Mouse (Mus musculus) stomach, postnatal 0 days (tissue): ENCODE results near the gene Uts2. TPM values are rescaled to one million over a fixed set of nuclear protein-coding genes. Genes with fewer than 3 reads are reported as not detected.
A peak's percentile ranks its signal among the peaks of the same experiment; 100 is the strongest.

Experiments used
- ATAC-seq: fragments of 200-750 bp; cut with Nextera tagmentation; 2 replicates; pipeline ENCODE4 v1.8.0; 2017; ENCODE audit not compliant: low FRiP score, low TSS enrichment
- DNase-seq: peaks from one replicate; pipeline ENCODE4 v3.0.0-alpha.2; 2016; ENCODE audit warnings: low spot score
- H3K27ac ChIP-seq: fragments of 300-500 bp; sonication (generic); replicated peaks from 2 replicates; pipeline ENCODE4 v1.5.1; 2014; ENCODE audit warnings: mild to moderate bottlenecking, control low read depth
- H3K27me3 ChIP-seq: fragments of 300-500 bp; sonication (generic); 2 replicates; pipeline ENCODE4 v1.6.1; 2014; ENCODE audit warnings: low read length; ENCODE audit not compliant: control insufficient read depth, insufficient read depth
- H3K36me3 ChIP-seq: fragments of 300-500 bp; sonication (generic); 2 replicates; pipeline ENCODE4 v1.6.1; 2014; ENCODE audit warnings: low read length, mixed read lengths; ENCODE audit not compliant: control insufficient read depth, insufficient read depth
- H3K4me1 ChIP-seq: fragments of 300-500 bp; sonication (generic); replicated peaks from 2 replicates; pipeline ENCODE4 v1.6.1; 2014; ENCODE audit warnings: antibody characterized with exemption; ENCODE audit not compliant: control insufficient read depth, insufficient read depth
- H3K4me2 ChIP-seq: fragments of 300-500 bp; sonication (generic); replicated peaks from 2 replicates; pipeline ENCODE4 v1.6.1; 2014; ENCODE audit warnings: low read depth, mild to moderate bottlenecking, control low read depth, moderate library complexity
- H3K4me3 ChIP-seq: fragments of 300-500 bp; sonication (generic); 2 replicates; pipeline ENCODE4 v1.5.1; 2014; ENCODE audit warnings: low read depth, low read length, control low read depth
- H3K9ac ChIP-seq: fragments of 300-500 bp; sonication (generic); 2 replicates; pipeline ENCODE4 v1.6.1; 2014; ENCODE audit warnings: mild to moderate bottlenecking, low read length, control low read depth, mixed read lengths
- H3K9me3 ChIP-seq: fragments of 300-500 bp; sonication (generic); 2 replicates; pipeline ENCODE4 v1.6.1; 2016; ENCODE audit warnings: low read length; ENCODE audit not compliant: control insufficient read depth
- CTCF ChIP-seq: IDR thresholded peaks from 2 replicates; pipeline ENCODE4 v1.5.1; 2016; ENCODE audit warnings: antibody characterized with exemption, low read depth, mild to moderate bottlenecking, moderate library complexity
- EP300 ChIP-seq: optimal IDR thresholded peaks from 2 replicates; pipeline ENCODE3; 2016; ENCODE audit warnings: antibody characterized with exemption
- WGBS: fragments of 180-500 bp; shearing (Covaris S2); extraction: QIAGEN DNeasy Blood & Tissue Kit; methylation state at CpG from one replicate; pipeline ENCODE4 v1.1.7; 2014; 5-methylcytosine and 5-hydroxymethylcytosine counted together
- polyA plus RNA-seq: library from polyadenylated mRNA; unstranded; fragments of >200 nt; fragmentation: Nextera tagmentation; extraction: Ambion mirVana; gene quantifications from 2 replicates; pipeline ENCODE4 v1.2.1, GENCODE M21; 2015

The Uts2 gene
- polyA plus RNA-seq, 1 experiment from 2014 or later = 0.64 TPM

GRCm38 (mm10) chr4:151044037-151044943, 47.4 kb downstream of the Uts2 start, which contains the start of gene Per3:
TSS of gene Per3 (minus strand) at chr4:151044665.
- H3K4me3 ChIP-seq = peak within 1 kb of the TSS; percentile 59
- peak within 1 kb of the TSS; percentile 97 for H3K4me2 ChIP-seq
- no peaks in the 10 kb centered on the region; the same call in 1 of the 2 replicates for H3K4me1 ChIP-seq
- WGBS = under 1% methylated on average over 71 of the region's 79 CpGs
- H3K9ac ChIP-seq = peak within 1 kb of the TSS; percentile 77
- TF ChIP-seq EP300 (no peak), CTCF (0 out of 2 replicates have a peak, but pooled peaks have one; percentile 5)
- no peaks in the 10 kb centered on the region for H3K9me3 ChIP-seq
- H3K27ac ChIP-seq = peak within 1 kb of the TSS; percentile 87
- DNase-seq (peak; percentile 98), ATAC-seq (peak; percentile 98)
- H3K36me3 ChIP-seq = peaks cover 4% of the 10 kb centered on the region; the same call in 1 of the 2 replicates
- no peaks in the 10 kb centered on the region for H3K27me3 ChIP-seq

DNA sequence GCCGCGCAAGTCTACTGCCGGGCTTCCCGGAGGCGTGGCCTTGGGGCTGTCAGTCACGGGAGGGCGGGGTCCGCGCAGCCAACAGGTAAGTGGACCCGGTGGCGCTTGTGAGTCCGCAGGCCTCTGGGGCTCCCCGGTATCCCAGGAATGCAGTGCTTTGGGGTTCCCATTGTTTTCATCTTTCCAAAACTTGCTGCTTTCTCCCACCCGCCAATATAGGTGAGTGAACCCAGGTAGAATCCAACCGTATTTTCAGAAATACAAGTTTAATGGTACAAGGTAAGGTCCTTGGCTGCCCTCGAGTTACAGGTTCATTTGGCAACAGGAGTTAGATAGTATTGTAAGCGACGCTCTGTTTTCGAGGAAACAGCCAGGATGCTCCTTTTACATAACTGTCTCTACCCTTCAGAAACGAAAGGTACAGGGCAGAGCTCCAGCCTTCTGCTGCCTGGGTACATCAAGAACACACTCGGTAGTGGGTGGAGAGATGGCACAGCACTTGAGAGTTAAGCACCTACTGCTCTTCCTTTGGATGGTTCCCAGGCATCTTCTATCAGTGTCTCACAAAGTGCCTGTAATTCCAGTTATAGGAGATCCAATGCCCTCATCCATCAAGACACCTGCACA, 48.2 kb downstream of the Uts2 start:
- Histone ChIP-seq H3K27ac (no peak overlapping the region), H3K9ac (peak overlapping the region; percentile 24; the same call in 1 of the 2 replicates), H3K27me3 (no peaks in the 10 kb centered on the region), H3K36me3 (0 out of 2 replicates have a peak, but pooled peaks cover 5% of the 10 kb centered on the region), H3K4me2 (peak overlapping the region; percentile 97), H3K4me1 (no peaks in the 10 kb centered on the region; the same call in 1 of the 2 replicates), H3K4me3 (peak overlapping the region; percentile 59), H3K9me3 (no peaks in the 10 kb centered on the region)
- DNase-seq (no peak), ATAC-seq (no peak; the same call in 1 of the 2 replicates)
- TF ChIP-seq EP300 = no peak
- no peak for TF ChIP-seq CTCF
- WGBS = 5% methylated on average over 17 of the region's 21 CpGs

DNA sequence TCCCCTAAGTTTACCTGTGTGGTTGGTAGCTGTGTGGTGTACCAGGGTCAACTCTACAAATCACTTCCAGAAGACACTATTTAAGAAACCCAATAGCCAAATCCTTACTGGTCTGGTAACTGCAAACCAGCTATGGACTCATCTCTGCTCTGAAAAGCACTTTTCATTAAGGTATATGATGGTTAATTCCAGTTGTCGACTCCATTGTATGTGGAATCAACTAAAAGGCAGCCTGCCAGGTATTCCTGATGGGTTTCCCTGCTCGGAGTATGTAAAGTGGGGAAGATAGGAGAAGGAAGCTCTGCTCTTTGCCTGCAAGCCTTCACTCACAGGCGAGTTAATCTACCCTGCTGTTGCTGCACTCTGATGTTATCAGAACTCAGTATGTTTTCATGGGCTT, 49.6 kb downstream of the Uts2 start:
- no peak for DNase-seq
- ATAC-seq = no peak
- Histone ChIP-seq H3K4me3 (no peak overlapping the region), H3K4me1 (no peaks in the 10 kb centered on the region; the same call in 1 of the 2 replicates), H3K36me3 (0 out of 2 replicates have a peak, but pooled peaks cover 7% of the 10 kb centered on the region), H3K27me3 (no peaks in the 10 kb centered on the region), H3K4me2 (no peak overlapping the region), H3K9me3 (no peaks in the 10 kb centered on the region), H3K9ac (no peak overlapping the region), H3K27ac (no peak overlapping the region)
- WGBS = 86% methylated on average over 3 of the region's 3 CpGs
- TF ChIP-seq CTCF (no peak), EP300 (no peak)

DNA sequence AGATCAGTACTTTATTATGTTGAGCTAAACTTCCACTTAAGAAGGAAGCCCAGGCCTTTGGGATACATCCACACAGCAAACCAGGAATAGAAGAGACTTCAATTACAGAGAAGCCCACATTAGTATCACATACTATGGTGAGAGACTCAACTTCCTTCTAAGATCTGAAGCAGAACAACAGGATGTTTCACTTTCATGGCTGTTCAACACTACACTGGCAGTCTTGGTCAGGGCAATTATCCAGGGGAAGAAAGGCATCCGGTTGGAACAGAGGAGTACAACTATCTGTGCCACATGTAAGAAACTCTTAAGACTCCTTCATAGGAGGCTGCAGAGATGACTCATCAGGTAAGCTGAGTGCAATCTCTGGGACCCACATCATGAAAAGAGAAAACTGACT, 54.3 kb downstream of the Uts2 start:
- DNase-seq (no peak), ATAC-seq (no peak)
- Histone ChIP-seq H3K27me3 (no peaks in the 10 kb centered on the region), H3K27ac (no peak overlapping the region), H3K4me1 (no peaks in the 10 kb centered on the region), H3K4me2 (no peak overlapping the region), H3K4me3 (no peak overlapping the region), H3K9ac (no peak overlapping the region), H3K36me3 (0 out of 2 replicates have a peak, but pooled peaks cover 8% of the 10 kb centered on the region), H3K9me3 (no peaks in the 10 kb centered on the region)
- TF ChIP-seq CTCF (no peak), EP300 (no peak)
- 79% methylated on average over 1 of the region's 1 CpGs for WGBS

Other genes starting within 250 kb of the Uts2 start
- 30.6 and 32.1 TPM in 2 replicates for gene Errfi1, start 143.2 kb upstream of the Uts2 start, polyA plus RNA-seq
- gene Park7, start 82.7 kb upstream of the Uts2 start, polyA plus RNA-seq = 253 and 262 TPM in 2 replicates
- 0.22 and 0.23 TPM in 2 replicates for gene Tnfrsf9, start 82.5 kb upstream of the Uts2 start, polyA plus RNA-seq
- 6.9 and 8.0 TPM in 2 replicates for gene Per3, start 47.6 kb downstream of the Uts2 start, polyA plus RNA-seq
- 105 and 110 TPM in 2 replicates for gene Vamp3, start 60.9 kb downstream of the Uts2 start, polyA plus RNA-seq
- not detected in 2 replicates for gene Gm13090, start 92.5 kb downstream of the Uts2 start, polyA plus RNA-seq